Mouse (Mus musculus) layer of hippocampus, adult 6 months (tissue): ENCODE data around the gene Ola1. TPM values are rescaled to one million over a fixed set of nuclear protein-coding genes. Genes with fewer than 3 reads are reported as not detected.

Experiments
- long read RNA-seq, 2 experiments: library from polyadenylated mRNA; unstranded; transcript quantifications; one replicate each; pipeline ENCODE4 v2.0.0; 2019 to 2020
- polyA plus RNA-seq: library from polyadenylated mRNA; unstranded; fragments of <200 nt; fragmentation: Nextera tagmentation; gene quantifications from 2 replicates; pipeline ENCODE4 v1.2.3, GENCODE M21; 2021

Gene Ola1
- 186 and 198 TPM in 2 replicates for polyA plus RNA-seq
- long read RNA-seq, experiment 1, transcript Ola1-201 (11 exons, 2,175 nt) = major isoform, 177 of 280 reads
- long read RNA-seq, experiment 1, partial matches to known transcripts = 86 of 280 reads
- long read RNA-seq, experiment 1, other reads (novel, unspliced or antisense) = 16 of 280 reads
- long read RNA-seq, experiment 2, transcript Ola1-201 (11 exons, 2,175 nt) = major isoform, 651 of 692 reads
- long read RNA-seq, experiment 2, partial matches to known transcripts = 16 of 692 reads
- long read RNA-seq, experiment 2, other reads (novel, unspliced or antisense) = 23 of 692 reads

GRCm38 (mm10) chr2:73218913-73219312 is at the start of gene Ola1:
TSS of gene Ola1 (minus strand) at chr2:73218924.

Other genes with a start within 250 kb of the Ola1 start
- 10.7 and 12.2 TPM in 2 replicates for gene Sp3, start 238.5 kb downstream of the Ola1 start, polyA plus RNA-seq
- gene Gm11084, start 232.2 kb downstream of the Ola1 start, polyA plus RNA-seq = not detected in 2 replicates
- gene Sp9, start 53.0 kb upstream of the Ola1 start, polyA plus RNA-seq = 1.2 and 1.4 TPM in 2 replicates
- gene Scrn3, start 93.7 kb upstream of the Ola1 start, polyA plus RNA-seq = 13.6 and 18.8 TPM in 2 replicates
- gene Cir1, start 93.8 kb upstream of the Ola1 start, polyA plus RNA-seq = 28.7 and 30.5 TPM in 2 replicates
- 8.4 and 12.8 TPM in 2 replicates for gene Gpr155, start 167.6 kb upstream of the Ola1 start, polyA plus RNA-seq